Mouse (Mus musculus): ENCODE measurements around the gene Rhof. TPM values are rescaled to one million over a fixed set of nuclear protein-coding genes. Genes with fewer than 3 reads are reported as not detected.

Rhof gene
- polyA plus RNA-seq, 1 experiment from 2014 or later, result 1.2 TPM

GRCm38 (mm10) chr5:123114109-123114508 is 18.4 kb downstream of the Rhof start:
- DNase-seq (ENCODE audit: low spot score), result no peak
- Histone ChIP-seq H3K27ac (replicated peaks) (no peak overlapping the region), H3K36me3 (replicated peaks) (no peaks in the 10 kb centered on the region; the same call in 1 of the 2 replicates), H3K27me3 (replicated peaks; ENCODE audit: low read depth, poor library complexity, severe bottlenecking) (no peaks in the 10 kb centered on the region), H3K4me3 (no peak overlapping the region), H3K4me1 (peaks cover 22% of the 10 kb centered on the region), H3K9me3 (no peaks in the 10 kb centered on the region)
- 72% methylated on average over 11 of the region's 11 CpGs for WGBS

GRCm38 (mm10) chr5:123110296-123110721 is 22.2 kb downstream of the Rhof start:
- no peak overlapping the region for H3K4me3 ChIP-seq
- no peak for DNase-seq (ENCODE audit: low spot score)
- no peak overlapping the region; the same call in 1 of the 2 replicates for H3K27ac ChIP-seq (replicated peaks)
- no peaks in the 10 kb centered on the region for H3K27me3 ChIP-seq (replicated peaks; ENCODE audit: low read depth, poor library complexity, severe bottlenecking)
- 73% methylated on average over 13 of the region's 13 CpGs for WGBS
- H3K36me3 ChIP-seq (replicated peaks), result peaks cover 3% of the 10 kb centered on the region; the same call in 1 of the 2 replicates
- peaks cover 20% of the 10 kb centered on the region for H3K4me1 ChIP-seq
- no peaks in the 10 kb centered on the region for H3K9me3 ChIP-seq

- no peaks in the 10 kb centered on the region for H3K9me3 ChIP-seq
- no peak overlapping the region for H3K27ac ChIP-seq (replicated peaks)
- peaks cover 3% of the 10 kb centered on the region; the same call in 1 of the 2 replicates for H3K36me3 ChIP-seq (replicated peaks)
- peaks cover 20% of the 10 kb centered on the region for H3K4me1 ChIP-seq
- WGBS, result 35% methylated on average over 13 of the region's 13 CpGs
- no peaks in the 10 kb centered on the region for H3K27me3 ChIP-seq (replicated peaks; ENCODE audit: low read depth, poor library complexity, severe bottlenecking)
- 0 out of 2 replicates have a peak overlapping the region, but pooled peaks have one; percentile 11 for H3K4me3 ChIP-seq
- peak; percentile 55 for DNase-seq (ENCODE audit: low spot score)
Observed at GRCm38 (mm10) chr5:123109452-123110203, 22.9 kb downstream of the Rhof start.

GRCm38 (mm10) chr5:123104769-123105168 is 27.7 kb downstream of the Rhof start:
- no peak overlapping the region for H3K27ac ChIP-seq (replicated peaks)
- H3K27me3 ChIP-seq (replicated peaks; ENCODE audit: low read depth, poor library complexity, severe bottlenecking), result no peaks in the 10 kb centered on the region
- DNase-seq (ENCODE audit: low spot score), result no peak
- peaks cover 22% of the 10 kb centered on the region for H3K4me1 ChIP-seq
- no peak overlapping the region for H3K4me3 ChIP-seq
- H3K9me3 ChIP-seq, result no peaks in the 10 kb centered on the region
- peaks cover 7% of the 10 kb centered on the region for H3K36me3 ChIP-seq (replicated peaks)
- 81% methylated on average over 6 of the region's 6 CpGs for WGBS

GRCm38 (mm10) chr5:123103556-123103955 is 28.9 kb downstream of the Rhof start:
- 74% methylated on average over 8 of the region's 8 CpGs for WGBS
- Histone ChIP-seq H3K36me3 (replicated peaks) (peaks cover 14% of the 10 kb centered on the region), H3K27me3 (replicated peaks; ENCODE audit: low read depth, poor library complexity, severe bottlenecking) (no peaks in the 10 kb centered on the region), H3K27ac (replicated peaks) (0 out of 2 replicates have a peak overlapping the region, but pooled peaks have one; percentile 10), H3K4me3 (no peak overlapping the region), H3K9me3 (no peaks in the 10 kb centered on the region), H3K4me1 (peaks cover 12% of the 10 kb centered on the region)
- DNase-seq (ENCODE audit: low spot score), result no peak

- peaks cover 12% of the 10 kb centered on the region for H3K4me1 ChIP-seq
- 71% methylated on average over 7 of the region's 7 CpGs for WGBS
- no peaks in the 10 kb centered on the region for H3K27me3 ChIP-seq (replicated peaks; ENCODE audit: low read depth, poor library complexity, severe bottlenecking)
- no peaks in the 10 kb centered on the region for H3K9me3 ChIP-seq
- peaks cover 17% of the 10 kb centered on the region for H3K36me3 ChIP-seq (replicated peaks)
- DNase-seq (ENCODE audit: low spot score), result no peak
- H3K4me3 ChIP-seq, result no peak overlapping the region
- H3K27ac ChIP-seq (replicated peaks), result no peak overlapping the region
Observed at GRCm38 (mm10) chr5:123102376-123102775, 30.1 kb downstream of the Rhof start.

GRCm38 (mm10) chr5:123098487-123098886 is 34.0 kb downstream of the Rhof start:
- Histone ChIP-seq H3K36me3 (replicated peaks) (peaks cover 14% of the 10 kb centered on the region), H3K9me3 (no peaks in the 10 kb centered on the region), H3K4me3 (no peak overlapping the region), H3K27me3 (replicated peaks; ENCODE audit: low read depth, poor library complexity, severe bottlenecking) (no peaks in the 10 kb centered on the region), H3K4me1 (peaks cover 9% of the 10 kb centered on the region), H3K27ac (replicated peaks) (no peak overlapping the region)
- DNase-seq (ENCODE audit: low spot score), result no peak
- WGBS, result 82% methylated on average over 2 of the region's 2 CpGs

GRCm38 (mm10) chr5:123096299-123096698 is 36.2 kb downstream of the Rhof start:
- Histone ChIP-seq H3K4me3 (no peak overlapping the region), H3K27me3 (replicated peaks; ENCODE audit: low read depth, poor library complexity, severe bottlenecking) (no peaks in the 10 kb centered on the region), H3K27ac (replicated peaks) (no peak overlapping the region), H3K36me3 (replicated peaks) (peaks cover 14% of the 10 kb centered on the region), H3K9me3 (no peaks in the 10 kb centered on the region), H3K4me1 (no peaks in the 10 kb centered on the region)
- 90% methylated on average over 8 of the region's 8 CpGs for WGBS
- no peak for DNase-seq (ENCODE audit: low spot score)

GRCm38 (mm10) chr5:123094238-123094991 is 38.1 kb downstream of the Rhof start:
- H3K4me3 ChIP-seq, result no peak overlapping the region
- H3K27me3 ChIP-seq (replicated peaks; ENCODE audit: low read depth, poor library complexity, severe bottlenecking), result no peaks in the 10 kb centered on the region
- WGBS, result 90% methylated on average over 25 of the region's 25 CpGs
- no peak overlapping the region for H3K27ac ChIP-seq (replicated peaks)
- peaks cover 6% of the 10 kb centered on the region for H3K36me3 ChIP-seq (replicated peaks)
- no peaks in the 10 kb centered on the region for H3K9me3 ChIP-seq
- DNase-seq (ENCODE audit: low spot score), result no peak
- peaks cover 6% of the 10 kb centered on the region for H3K4me1 ChIP-seq

GRCm38 (mm10) chr5:123093077-123093633 is 39.3 kb downstream of the Rhof start:
- Histone ChIP-seq H3K4me1 (peaks cover 6% of the 10 kb centered on the region), H3K4me3 (no peak overlapping the region), H3K27me3 (replicated peaks; ENCODE audit: low read depth, poor library complexity, severe bottlenecking) (no peaks in the 10 kb centered on the region), H3K9me3 (no peaks in the 10 kb centered on the region), H3K27ac (replicated peaks) (no peak overlapping the region), H3K36me3 (replicated peaks) (peaks cover 2% of the 10 kb centered on the region; the same call in 1 of the 2 replicates)
- WGBS, result 85% methylated on average over 14 of the region's 14 CpGs
- DNase-seq (ENCODE audit: low spot score), result no peak

- no peak overlapping the region for H3K27ac ChIP-seq (replicated peaks)
- H3K9me3 ChIP-seq, result no peaks in the 10 kb centered on the region
- H3K4me3 ChIP-seq, result no peak overlapping the region
- H3K4me1 ChIP-seq, result peaks cover 6% of the 10 kb centered on the region
- no peaks in the 10 kb centered on the region for H3K27me3 ChIP-seq (replicated peaks; ENCODE audit: low read depth, poor library complexity, severe bottlenecking)
- no peaks in the 10 kb centered on the region; the same call in 1 of the 2 replicates for H3K36me3 ChIP-seq (replicated peaks)
- 88% methylated on average over 10 of the region's 10 CpGs for WGBS
- no peak for DNase-seq (ENCODE audit: low spot score)
Observed at GRCm38 (mm10) chr5:123090560-123091306, 41.8 kb downstream of the Rhof start.

GRCm38 (mm10) chr5:123088784-123089183 is 43.7 kb downstream of the Rhof start:
- no peak overlapping the region for H3K27ac ChIP-seq (replicated peaks)
- no peaks in the 10 kb centered on the region; the same call in 1 of the 2 replicates for H3K36me3 ChIP-seq (replicated peaks)
- 91% methylated on average over 4 of the region's 4 CpGs for WGBS
- peaks cover 7% of the 10 kb centered on the region for H3K4me1 ChIP-seq
- H3K4me3 ChIP-seq, result no peak overlapping the region
- no peaks in the 10 kb centered on the region for H3K9me3 ChIP-seq
- no peak for DNase-seq (ENCODE audit: low spot score)
- H3K27me3 ChIP-seq (replicated peaks; ENCODE audit: low read depth, poor library complexity, severe bottlenecking), result no peaks in the 10 kb centered on the region

Data from embryonic facial prominence, embryonic 10.5 days (tissue).